Mouse (Mus musculus) liver, embryonic 14.5 days (tissue): Measurements from ENCODE around the gene Rbm4b. TPM values are rescaled to one million over a fixed set of nuclear protein-coding genes. Genes with fewer than 3 reads are reported as not detected.

Source experiments
- ATAC-seq: fragments of 200-750 bp; cut with Nextera tagmentation; 2 replicates; pipeline ENCODE4 v1.8.0; 2017; ENCODE audit warnings: moderate number of reproducible peaks, mild to moderate bottlenecking, moderate library complexity; ENCODE audit not compliant: insufficient read depth
- DNase-seq, 3 experiments: peaks; one replicate each; pipeline ENCODE4 v3.0.0-alpha.2; 2012 to 2013; ENCODE audit warnings: low read depth in 3 of 3, low spot score in 3 of 3
- H3K27ac ChIP-seq: fragments of 300-500 bp; sonication (generic); 2 replicates; pipeline ENCODE4 v1.5.1; 2014; ENCODE audit warnings: moderate library complexity, mild to moderate bottlenecking, control low read depth, inconsistent platforms
- H3K27me3 ChIP-seq: fragments of 300-500 bp; sonication (generic); 2 replicates; pipeline ENCODE4 v1.6.1; 2014; ENCODE audit warnings: mild to moderate bottlenecking, low read length, moderate library complexity; ENCODE audit not compliant: control insufficient read depth, insufficient read depth
- H3K36me3 ChIP-seq: fragments of 300-500 bp; sonication (generic); replicated peaks from 2 replicates; pipeline ENCODE4 v1.6.1; 2014; ENCODE audit warnings: low read depth; ENCODE audit not compliant: control insufficient read depth, insufficient read depth
- H3K4me1 ChIP-seq, 2 experiments: fragments of 200-500 bp in 1 of 2; fragments of 300-500 bp in 1 of 2; sonication (generic) in 1 of 2; replicated peaks; 2 replicates each; pipeline ENCODE4 v1.6.1; 2012 to 2014; ENCODE audit warnings: antibody characterized with exemption in 1 of 2, inconsistent platforms in 1 of 2, low read length in 1 of 2; ENCODE audit not compliant: control insufficient read depth in 2 of 2, insufficient read depth in 2 of 2
- H3K4me2 ChIP-seq: fragments of 300-500 bp; sonication (generic); 2 replicates; pipeline ENCODE4 v1.6.1; 2014; ENCODE audit warnings: low read depth, mild to moderate bottlenecking, control low read depth, moderate library complexity
- H3K4me3 ChIP-seq, 2 experiments: fragments of 200-500 bp in 1 of 2; fragments of 300-500 bp in 1 of 2; sonication (generic) in 1 of 2; 2 replicates each; pipeline ENCODE4 v1.5.1; 2012 to 2014; ENCODE audit warnings: low read depth in 2 of 2, low read length in 2 of 2, mild to moderate bottlenecking in 2 of 2, control low read depth in 1 of 2, inconsistent platforms in 1 of 2, moderate library complexity in 1 of 2; ENCODE audit not compliant: insufficient read depth in 1 of 2
- H3K9ac ChIP-seq: fragments of 300-500 bp; sonication (generic); replicated peaks from 2 replicates; pipeline ENCODE4 v1.6.1; 2014; ENCODE audit warnings: mild to moderate bottlenecking, control low read depth, moderate library complexity
- H3K9me3 ChIP-seq: fragments of 300-500 bp; sonication (generic); 2 replicates; pipeline ENCODE4 v1.6.1; 2016; ENCODE audit warnings: low read length, mixed read lengths; ENCODE audit not compliant: control insufficient read depth
- CTCF ChIP-seq: IDR thresholded peaks from 2 replicates; pipeline ENCODE4 v1.5.1; 2016; ENCODE audit warnings: antibody characterized with exemption, low read depth, control low read depth
- EP300 ChIP-seq: IDR thresholded peaks from 2 replicates; pipeline ENCODE4 v1.6.1; 2016; ENCODE audit warnings: antibody characterized with exemption, low read depth
- WGBS: fragments of 180-500 bp; shearing (Covaris S2); extraction: QIAGEN DNeasy Blood & Tissue Kit; methylation state at CpG from one replicate; pipeline ENCODE4 v1.1.7; 2014; ENCODE audit not compliant: insufficient replicate concordance; 5-methylcytosine and 5-hydroxymethylcytosine counted together
- polyA plus RNA-seq, 2 experiments: library from polyadenylated mRNA; depleted of rRNA in 1 of 2; stranded (reverse) in 1 of 2; unstranded in 1 of 2; fragments of >200 nt; fragmentation: Nextera tagmentation in 1 of 2; extraction: Ambion mirVana in 1 of 2; gene quantifications; 2 replicates each; pipeline versions ENCODE4 v1.2.1 to v1.2.3; 2012 to 2014

Gene Rbm4b
- polyA plus RNA-seq, 2 experiments: 3.4 to 8.4 TPM

- TF ChIP-seq CTCF: no peak
- no peak for TF ChIP-seq EP300
- no peaks in the 10 kb centered on the region for H3K4me1 ChIP-seq
- peak overlapping the region in 1 of 2 experiments; percentile 30; a peak in 3 of 4 replicates for H3K4me3 ChIP-seq
- no peaks in the 10 kb centered on the region for H3K9me3 ChIP-seq
- ATAC-seq: no peak
- H3K36me3 ChIP-seq: no peaks in the 10 kb centered on the region
- DNase-seq: no peak
- no peak overlapping the region for H3K27ac ChIP-seq
- H3K27me3 ChIP-seq: peaks cover 51% of the 10 kb centered on the region
- 1% methylated on average over 59 of the region's 60 CpGs for WGBS
- H3K9ac ChIP-seq: no peak overlapping the region
- peak overlapping the region; percentile 54 for H3K4me2 ChIP-seq
Measured at GRCm38 (mm10) chr19:4712156-4712780, 44.0 kb upstream of the Rbm4b start.

- ATAC-seq (no peak), DNase-seq (no peak)
- no peaks in the 10 kb centered on the region for H3K4me1 ChIP-seq
- H3K4me2 ChIP-seq: no peak overlapping the region
- no peak overlapping the region for H3K27ac ChIP-seq
- WGBS: 26% methylated on average over 13 of the region's 13 CpGs
- H3K4me3 ChIP-seq: no peak overlapping the region
- TF ChIP-seq EP300 (no peak), CTCF (no peak)
- H3K9ac ChIP-seq: no peak overlapping the region
- H3K27me3 ChIP-seq: peaks cover 51% of the 10 kb centered on the region
- no peaks in the 10 kb centered on the region for H3K36me3 ChIP-seq
- no peaks in the 10 kb centered on the region for H3K9me3 ChIP-seq
Measured at GRCm38 (mm10) chr19:4712781-4713526, 43.3 kb upstream of the Rbm4b start.

- DNase-seq (no peak), ATAC-seq (no peak)
- H3K36me3 ChIP-seq: no peaks in the 10 kb centered on the region
- no peak overlapping the region for H3K9ac ChIP-seq
- no peak overlapping the region for H3K4me3 ChIP-seq
- no peaks in the 10 kb centered on the region for H3K9me3 ChIP-seq
- H3K27me3 ChIP-seq: peaks cover 51% of the 10 kb centered on the region
- no peak overlapping the region for H3K4me2 ChIP-seq
- WGBS: 44% methylated on average over 3 of the region's 3 CpGs
- TF ChIP-seq CTCF (no peak), EP300 (no peak)
- no peak overlapping the region for H3K27ac ChIP-seq
- H3K4me1 ChIP-seq: no peaks in the 10 kb centered on the region
Measured at GRCm38 (mm10) chr19:4713886-4714285, 42.4 kb upstream of the Rbm4b start.

- no peak for ATAC-seq
- no peak overlapping the region for H3K4me3 ChIP-seq
- TF ChIP-seq EP300: no peak
- no peak for TF ChIP-seq CTCF
- no peaks in the 10 kb centered on the region for H3K36me3 ChIP-seq
- no peak overlapping the region for H3K4me2 ChIP-seq
- DNase-seq: no peak
- H3K9me3 ChIP-seq: no peaks in the 10 kb centered on the region
- H3K4me1 ChIP-seq: no peaks in the 10 kb centered on the region
- H3K27me3 ChIP-seq: peaks cover 31% of the 10 kb centered on the region
- no peak overlapping the region for H3K9ac ChIP-seq
- WGBS: 76% methylated on average over 14 of the region's 14 CpGs
- H3K27ac ChIP-seq: no peak overlapping the region
Measured at GRCm38 (mm10) chr19:4716756-4717155, 39.5 kb upstream of the Rbm4b start.

GRCm38 (mm10) chr19:4717281-4717680 is 39.0 kb upstream of the Rbm4b start:
- peaks cover 26% of the 10 kb centered on the region for H3K27me3 ChIP-seq
- H3K27ac ChIP-seq: no peak overlapping the region
- no peaks in the 10 kb centered on the region for H3K4me1 ChIP-seq
- 70% methylated on average over 2 of the region's 2 CpGs for WGBS
- H3K36me3 ChIP-seq: no peaks in the 10 kb centered on the region
- H3K4me2 ChIP-seq: no peak overlapping the region
- TF ChIP-seq CTCF (no peak), EP300 (no peak)
- no peak overlapping the region for H3K9ac ChIP-seq
- H3K9me3 ChIP-seq: no peaks in the 10 kb centered on the region
- ATAC-seq (no peak), DNase-seq (no peak)
- no peak overlapping the region for H3K4me3 ChIP-seq
